Mouse (Mus musculus) E14TG2a.4 (cell line): ENCODE results near the gene Gm10490.
"Not testable (repeated sequence)": the region's sequence is repeated elsewhere in the genome, so short reads cannot be mapped to it uniquely, and the experiment has no call there.

Experiments
- H3K27me3 ChIP-seq: 2 replicates; pipeline ENCODE4 v1.6.1; 2014; ENCODE audit warnings: low read length, control low read depth; ENCODE audit not compliant: insufficient read depth
- H3K36me3 ChIP-seq: 2 replicates; pipeline ENCODE4 v1.6.1; 2014; ENCODE audit warnings: low read length, control low read depth; ENCODE audit not compliant: insufficient read depth
- H3K4me1 ChIP-seq: replicated peaks from 2 replicates; pipeline ENCODE4 v1.6.1; 2014; ENCODE audit warnings: low read depth, low read length, control low read depth
- H3K4me3 ChIP-seq: replicated peaks from 2 replicates; pipeline ENCODE4 v1.5.1; 2014; ENCODE audit warnings: mild to moderate bottlenecking, low read length
- H3K9me3 ChIP-seq: 2 replicates; pipeline ENCODE4 v1.6.1; 2014; ENCODE audit warnings: low read length, control low read depth
- CTCF ChIP-seq: conservative IDR thresholded peaks from 2 replicates; pipeline ENCODE4 v1.5.1; 2014; ENCODE audit warnings: low read length
- NANOG ChIP-seq: IDR thresholded peaks from 2 replicates; pipeline ENCODE4 v1.6.1; 2014; ENCODE audit warnings: borderline replicate concordance, low read length, mixed read lengths
- POU5F1 ChIP-seq: IDR thresholded peaks from 2 replicates; pipeline ENCODE4 v1.6.1; 2014; ENCODE audit warnings: low read length, borderline replicate concordance

The Gm10490 gene

DNA sequence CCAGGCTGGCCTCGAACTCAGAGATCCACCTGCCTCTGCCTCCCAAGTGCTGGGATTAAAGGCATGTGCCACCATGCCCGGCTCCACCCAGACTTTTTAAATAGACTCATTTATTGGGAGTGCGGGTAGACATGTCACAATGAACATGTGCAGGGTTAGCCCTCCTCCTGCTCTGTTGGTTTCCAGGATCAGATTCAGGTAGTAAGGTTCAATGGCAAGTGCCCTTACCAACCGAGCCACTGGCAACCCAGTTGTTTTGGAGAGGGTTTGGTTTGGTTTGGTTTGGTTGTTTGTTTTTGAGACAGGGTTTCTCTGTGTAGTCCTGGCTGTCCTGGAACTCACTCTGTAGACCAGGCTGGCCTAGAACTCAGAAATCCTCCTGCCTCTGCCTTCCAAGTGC is at the start of gene Gm10490:
TSS of gene Gm10490 (plus strand) at position 301 of the 400 bp plus-strand sequence.
- H3K27me3 ChIP-seq, H3K36me3 ChIP-seq: not testable (repeated sequence)
- H3K4me1 ChIP-seq, result peaks cover 43% of the 10 kb centered on the region

DNA sequence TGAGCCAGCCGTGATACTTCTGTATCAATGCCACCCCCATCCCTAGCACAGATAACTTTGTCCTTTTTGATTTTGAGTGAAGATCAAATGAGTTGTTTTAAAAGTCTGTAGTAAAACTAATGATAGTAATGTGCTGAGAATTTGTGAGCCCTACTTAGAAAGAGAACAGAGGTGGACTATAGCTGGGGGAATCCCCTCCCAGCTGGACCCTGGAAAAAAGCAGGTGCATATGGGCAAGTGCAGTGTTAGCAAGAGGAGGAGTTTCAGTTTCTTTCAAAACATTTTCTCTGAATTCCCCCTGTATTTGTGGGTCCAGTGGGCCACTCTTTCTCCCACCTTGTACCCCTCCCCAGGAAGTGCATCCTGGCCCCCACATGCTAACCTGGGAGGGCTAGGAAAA is 46.2 kb upstream of the Gm10490 start:
- H3K36me3 ChIP-seq, result peaks cover 60% of the 10 kb centered on the region
- no peak for TF ChIP-seq NANOG
- TF ChIP-seq CTCF, result no peak
- no peak for TF ChIP-seq POU5F1

More for the DNA sequence above, at the start of gene Gm10490:
- H3K9me3 ChIP-seq, H3K4me3 ChIP-seq: not testable (repeated sequence)

DNA sequence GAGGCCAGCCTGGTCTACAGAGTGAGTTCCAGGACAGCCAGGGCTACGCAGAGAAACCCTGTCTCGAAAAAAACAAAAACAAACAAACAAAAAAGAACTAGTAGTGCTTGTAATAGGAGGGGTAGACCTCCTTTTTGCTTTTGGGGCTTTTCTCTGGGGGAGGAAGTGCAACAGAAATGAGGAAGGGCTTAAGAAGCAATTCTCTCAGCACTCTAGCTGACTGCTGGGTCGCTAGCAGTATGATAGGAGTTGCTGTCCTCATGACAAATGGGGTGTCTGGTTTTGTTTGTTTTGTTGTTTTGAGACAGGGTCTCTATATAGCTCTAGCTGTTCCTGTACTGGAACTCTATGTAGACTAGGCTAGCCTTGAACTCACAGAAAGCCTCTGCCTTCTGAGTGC is 44.8 kb upstream of the Gm10490 start:
- Histone ChIP-seq H3K4me1 (peaks cover 62% of the 10 kb centered on the region), H3K9me3 (no peaks in the 10 kb centered on the region), H3K27me3 (no peaks in the 10 kb centered on the region), H3K36me3 (peaks cover 49% of the 10 kb centered on the region), H3K4me3 (no peak overlapping the region)
- TF ChIP-seq NANOG (no peak), CTCF (no peak), POU5F1 (no peak)

More for the DNA sequence above, 46.2 kb upstream of the Gm10490 start:
- H3K9me3 ChIP-seq, result no peaks in the 10 kb centered on the region
- H3K4me1 ChIP-seq, result peaks cover 52% of the 10 kb centered on the region
- H3K4me3 ChIP-seq, result no peak overlapping the region
- H3K27me3 ChIP-seq, result no peaks in the 10 kb centered on the region

DNA sequence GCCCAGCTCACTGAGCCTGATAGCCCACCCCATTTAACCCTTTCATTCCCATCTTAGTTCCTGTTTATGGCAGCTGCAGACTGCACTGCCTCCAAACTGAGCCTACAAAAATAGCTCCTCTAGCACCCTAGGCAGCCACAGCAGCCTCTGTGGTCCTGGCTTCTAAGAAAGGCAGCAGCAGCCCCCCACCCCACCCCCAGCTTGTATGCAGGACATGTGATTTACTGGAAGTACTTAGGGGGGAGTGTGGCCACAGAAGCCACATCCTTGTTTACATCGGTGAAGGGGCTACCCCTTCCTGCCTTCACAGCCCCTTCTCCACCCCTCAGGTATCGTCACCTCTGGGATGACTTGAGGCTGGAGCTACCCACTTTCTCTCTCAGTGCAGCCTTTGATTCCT is 44.0 kb upstream of the Gm10490 start:
- Histone ChIP-seq H3K4me1 (peaks cover 65% of the 10 kb centered on the region), H3K36me3 (peaks cover 44% of the 10 kb centered on the region), H3K27me3 (no peaks in the 10 kb centered on the region), H3K9me3 (no peaks in the 10 kb centered on the region), H3K4me3 (no peak overlapping the region)
- TF ChIP-seq POU5F1, result no peak
- TF ChIP-seq NANOG, result no peak
- no peak for TF ChIP-seq CTCF

DNA sequence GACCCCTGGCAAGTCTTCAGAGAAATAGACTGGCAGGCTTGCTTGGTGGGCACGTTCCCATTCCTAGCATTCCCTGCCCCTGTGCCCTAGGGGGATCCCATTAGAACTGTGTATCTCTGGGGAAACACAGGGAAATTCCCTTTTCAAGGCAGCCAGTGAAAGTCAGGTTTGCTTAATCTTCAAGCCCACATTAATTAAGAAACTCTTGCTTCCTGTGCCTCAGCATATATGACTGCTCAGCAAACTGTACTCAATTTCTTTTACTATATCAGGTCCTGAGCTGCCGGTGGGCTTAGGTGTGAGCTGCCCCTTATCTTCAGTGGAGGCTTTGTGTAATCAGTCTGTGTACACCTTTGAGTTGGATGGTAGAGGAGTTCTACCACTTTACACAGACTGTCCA is 43.6 kb upstream of the Gm10490 start:
- Histone ChIP-seq H3K4me3 (no peak overlapping the region), H3K9me3 (no peaks in the 10 kb centered on the region), H3K36me3 (peaks cover 41% of the 10 kb centered on the region), H3K27me3 (no peaks in the 10 kb centered on the region), H3K4me1 (peaks cover 69% of the 10 kb centered on the region)
- TF ChIP-seq NANOG (no peak), POU5F1 (no peak), CTCF (no peak)

DNA sequence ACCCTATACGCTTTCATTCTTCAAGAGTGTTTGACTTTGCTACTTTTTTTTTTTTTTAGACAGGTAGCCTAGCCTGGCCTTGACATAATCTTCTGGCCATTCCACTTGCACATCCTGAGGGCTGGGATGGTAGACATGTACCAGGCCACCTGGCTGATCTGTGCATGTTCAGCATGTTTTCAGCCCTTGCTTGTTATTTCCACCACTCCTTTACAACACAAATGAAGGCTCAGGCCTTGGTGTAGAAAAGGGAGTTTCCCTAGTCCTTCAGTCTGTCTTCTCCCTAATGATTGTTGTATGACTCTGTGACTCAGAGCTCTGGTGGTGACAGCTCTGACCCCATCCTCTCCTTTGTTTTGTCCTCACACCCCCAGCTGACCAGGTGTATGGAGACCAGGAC is 42.2 kb upstream of the Gm10490 start:
- no peak for TF ChIP-seq NANOG
- no peak for TF ChIP-seq POU5F1
- TF ChIP-seq CTCF, result no peak
- H3K27me3 ChIP-seq, result no peaks in the 10 kb centered on the region
- peaks cover 44% of the 10 kb centered on the region for H3K36me3 ChIP-seq
- no peaks in the 10 kb centered on the region for H3K9me3 ChIP-seq
- peaks cover 75% of the 10 kb centered on the region for H3K4me1 ChIP-seq
- H3K4me3 ChIP-seq, result no peak overlapping the region

DNA sequence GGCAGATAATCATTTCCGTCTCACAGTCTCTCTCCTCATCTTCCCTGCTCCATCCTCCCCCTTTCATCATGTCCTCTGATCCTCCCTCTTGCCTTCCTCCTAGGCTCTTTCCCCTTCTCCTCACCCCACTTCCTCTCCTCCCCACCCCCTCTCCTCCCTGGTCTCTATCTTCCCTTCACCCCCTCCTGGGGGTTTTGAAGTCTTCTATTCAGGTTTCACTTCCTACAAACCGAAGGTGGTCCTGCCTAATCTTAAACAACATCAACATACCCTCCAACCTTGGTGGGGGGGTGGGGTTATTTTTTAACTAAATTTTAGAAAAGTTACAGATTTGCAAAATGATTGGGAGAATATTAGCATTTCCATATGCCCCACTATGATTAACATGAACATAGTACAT is 40.8 kb upstream of the Gm10490 start:
- H3K36me3 ChIP-seq, result peaks cover 54% of the 10 kb centered on the region
- no peak overlapping the region for H3K4me3 ChIP-seq
- H3K9me3 ChIP-seq, result no peaks in the 10 kb centered on the region
- TF ChIP-seq NANOG (no peak), CTCF (no peak), POU5F1 (no peak)
- peaks cover 72% of the 10 kb centered on the region for H3K4me1 ChIP-seq
- H3K27me3 ChIP-seq, result no peaks in the 10 kb centered on the region

DNA sequence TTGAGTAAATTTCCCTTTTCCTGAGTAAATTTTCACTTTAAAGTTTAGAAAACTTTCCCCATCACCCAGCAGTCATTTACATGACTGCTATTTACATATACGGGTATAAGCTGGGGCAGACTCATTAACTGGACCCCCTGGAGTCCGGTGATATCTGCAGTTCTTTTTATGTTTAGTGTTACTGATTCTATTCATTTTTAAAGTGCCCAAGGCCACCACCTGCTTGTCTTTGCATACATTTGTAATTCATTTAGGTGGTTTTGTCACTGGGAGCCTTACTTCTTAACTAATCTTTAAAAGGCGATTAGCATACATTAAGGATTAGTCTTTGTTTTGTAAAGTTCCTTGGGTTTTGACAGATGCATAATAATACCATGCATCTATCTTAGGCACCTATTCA is 39.5 kb upstream of the Gm10490 start:
- TF ChIP-seq CTCF, result no peak
- peak; percentile 61; the same call in 1 of the 2 replicates for TF ChIP-seq POU5F1
- no peak for TF ChIP-seq NANOG
- Histone ChIP-seq H3K4me1 (peaks cover 66% of the 10 kb centered on the region), H3K36me3 (peaks cover 67% of the 10 kb centered on the region), H3K9me3 (no peaks in the 10 kb centered on the region), H3K4me3 (no peak overlapping the region), H3K27me3 (no peaks in the 10 kb centered on the region)

DNA sequence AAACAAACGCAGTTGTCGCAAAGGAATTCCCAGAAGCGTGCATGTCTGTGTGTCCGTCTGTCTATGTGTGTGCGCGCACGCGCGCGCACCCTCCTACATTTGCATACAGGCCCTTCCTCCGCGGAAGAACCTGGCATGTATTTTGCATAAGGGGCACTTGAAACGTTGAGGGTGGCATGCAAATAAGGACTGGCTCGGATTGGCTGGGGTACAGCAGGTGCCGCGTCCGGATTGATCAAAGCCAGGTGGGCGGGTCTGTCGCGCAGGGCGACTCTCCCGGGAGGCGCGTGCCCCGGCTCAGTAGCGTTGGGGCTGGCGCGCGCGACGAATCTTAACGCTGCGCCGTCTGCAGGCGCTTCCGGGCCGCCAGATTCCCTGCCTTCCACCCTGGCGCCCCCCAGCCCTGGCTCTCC is 31.3 kb upstream of the Gm10490 start, which contains the start of gene Pim2:
TSS of gene Pim2 (plus strand) at position 256 of the 413 bp plus-strand sequence.
- Histone ChIP-seq H3K36me3 (peaks cover 37% of the 10 kb centered on the region), H3K4me1 (peaks cover 25% of the 10 kb centered on the region), H3K4me3 (peak within 1 kb of the TSS; percentile 88), H3K27me3 (no peaks in the 10 kb centered on the region), H3K9me3 (no peaks in the 10 kb centered on the region)
- no peak for TF ChIP-seq NANOG
- no peak for TF ChIP-seq CTCF
- no peak for TF ChIP-seq POU5F1
